Mouse (Mus musculus): ENCODE data around the gene Slc6a21. TPM values are rescaled to one million over a fixed set of nuclear protein-coding genes. Genes with fewer than 3 reads are reported as not detected.

Slc6a21 gene
- total RNA-seq, 2 experiments from 2014 or later = not detected

DNA sequence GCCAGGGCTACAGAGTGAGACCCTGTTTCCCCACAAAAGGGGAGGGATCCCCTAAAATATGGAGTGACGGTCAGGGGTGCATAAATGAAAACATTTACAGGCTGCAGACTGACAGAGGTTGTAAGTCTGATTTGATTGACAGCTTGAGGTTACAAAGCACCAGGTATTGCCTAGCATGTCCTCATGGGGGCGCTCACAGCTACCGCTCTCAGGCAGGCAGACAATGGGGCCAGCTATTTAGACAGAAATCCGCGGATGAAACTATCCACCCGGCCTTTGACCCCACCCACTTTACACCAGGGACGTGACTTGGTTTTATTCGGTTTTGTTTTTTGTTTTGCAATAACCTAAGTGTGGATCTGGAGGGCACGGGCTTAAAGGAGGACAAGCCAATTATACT is 32.1 kb downstream of the Slc6a21 start:
- peak; percentile 62 for ATAC-seq (replicated peaks; ENCODE audit: low FRiP score, low TSS enrichment, poor library complexity, severe bottlenecking)

GRCm38 (mm10) chr7:45312023-45312422 is 34.7 kb downstream of the Slc6a21 start:
- no peak for ATAC-seq (replicated peaks; ENCODE audit: low FRiP score, low TSS enrichment, poor library complexity, severe bottlenecking)

GRCm38 (mm10) chr7:45312686-45313453 is 35.6 kb downstream of the Slc6a21 start:
- no peak for ATAC-seq (replicated peaks; ENCODE audit: low FRiP score, low TSS enrichment, poor library complexity, severe bottlenecking)

DNA sequence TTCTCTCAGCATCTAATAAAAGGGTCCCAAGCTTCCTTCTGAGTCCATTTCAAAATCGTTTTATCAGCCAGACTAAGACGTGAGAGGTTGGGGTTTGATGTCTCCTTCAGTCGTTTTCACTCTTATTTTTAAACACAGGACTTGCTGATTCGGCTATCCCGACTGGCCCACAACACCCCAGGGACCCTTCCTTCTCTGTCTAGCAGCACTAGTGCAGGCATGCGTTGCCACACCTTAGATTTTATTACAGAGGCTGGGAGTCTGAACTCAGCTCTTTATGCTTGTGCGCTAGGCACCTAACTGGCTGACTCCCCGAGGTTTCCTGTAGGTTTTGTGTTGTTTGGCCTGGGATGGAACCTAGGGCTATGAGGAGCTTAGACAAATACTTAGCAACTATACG is 36.2 kb downstream of the Slc6a21 start:
- no peak for ATAC-seq (replicated peaks; ENCODE audit: low FRiP score, low TSS enrichment, poor library complexity, severe bottlenecking)

GRCm38 (mm10) chr7:45315182-45315701 is 37.9 kb downstream of the Slc6a21 start:
- no peak for ATAC-seq (replicated peaks; ENCODE audit: low FRiP score, low TSS enrichment, poor library complexity, severe bottlenecking)

DNA sequence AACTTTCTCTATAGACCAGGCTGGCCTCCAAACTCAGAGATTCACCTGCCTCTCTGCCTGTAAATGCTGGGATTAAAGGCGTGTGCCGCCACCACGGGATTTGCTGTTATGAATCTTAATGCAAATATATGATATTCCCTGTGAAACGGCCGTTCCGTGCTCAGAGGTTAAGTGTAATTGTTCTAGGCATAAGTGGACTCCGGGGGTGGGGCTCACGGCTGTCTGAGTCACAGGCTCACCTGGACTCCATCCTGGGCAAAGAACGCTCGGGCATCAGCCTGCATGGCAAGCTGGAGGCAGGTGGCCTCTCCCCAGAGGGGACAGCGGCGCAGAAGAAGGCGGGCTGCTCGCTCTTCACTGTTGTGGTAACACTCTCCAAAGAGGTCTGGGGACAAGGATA is 39.2 kb downstream of the Slc6a21 start:
- no peak for ATAC-seq (replicated peaks; ENCODE audit: low FRiP score, low TSS enrichment, poor library complexity, severe bottlenecking)

DNA sequence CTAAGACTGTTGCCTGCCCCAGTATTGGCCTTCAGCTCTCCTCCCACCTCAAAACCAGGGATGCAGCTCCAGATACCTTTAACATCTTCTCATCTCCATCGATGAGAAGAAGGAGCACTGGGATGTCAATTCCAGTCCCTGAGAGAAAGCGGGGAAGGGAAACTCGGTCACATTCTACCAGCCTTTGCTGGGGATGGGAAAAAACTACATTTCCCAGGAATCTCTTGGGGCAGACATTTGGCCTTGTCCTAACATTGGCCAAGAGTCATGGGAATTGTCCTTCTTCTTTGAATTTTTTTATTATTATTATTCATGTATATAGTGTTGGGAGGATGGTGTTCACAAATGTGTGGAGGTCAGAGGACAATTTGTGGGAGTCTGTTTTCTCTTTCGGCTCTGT is 44.9 kb downstream of the Slc6a21 start:
- no peak for ATAC-seq (replicated peaks; ENCODE audit: low FRiP score, low TSS enrichment, poor library complexity, severe bottlenecking)

GRCm38 (mm10) chr7:45323069-45323468 is 45.8 kb downstream of the Slc6a21 start:
- ATAC-seq (replicated peaks; ENCODE audit: low FRiP score, low TSS enrichment, poor library complexity, severe bottlenecking) = no peak

DNA sequence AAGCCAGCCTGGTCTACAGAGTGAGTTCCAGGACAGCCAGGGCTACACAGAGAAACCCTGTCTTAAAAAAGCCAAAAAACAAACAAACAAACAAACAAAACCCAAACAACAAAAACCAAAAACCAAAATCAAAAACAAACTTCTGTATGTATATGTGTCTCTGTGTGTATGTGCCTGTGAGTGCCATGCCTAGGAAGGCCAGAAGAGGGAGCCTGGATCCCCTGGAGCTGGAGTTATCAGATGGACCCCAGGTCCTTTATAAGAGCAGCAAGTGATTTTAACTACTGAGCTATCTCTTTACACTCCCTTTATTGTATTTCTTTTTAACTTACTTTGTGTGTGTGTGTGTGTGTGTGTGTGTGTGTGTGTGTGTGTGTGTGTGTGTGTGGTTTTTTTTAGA is 48.5 kb downstream of the Slc6a21 start:
- no peak for ATAC-seq (replicated peaks; ENCODE audit: low FRiP score, low TSS enrichment, poor library complexity, severe bottlenecking)

GRCm38 (mm10) chr7:45328841-45329475 is 51.6 kb downstream of the Slc6a21 start:
- ATAC-seq (replicated peaks; ENCODE audit: low FRiP score, low TSS enrichment, poor library complexity, severe bottlenecking) = no peak

- no peak for ATAC-seq (replicated peaks; ENCODE audit: low FRiP score, low TSS enrichment, poor library complexity, severe bottlenecking)
Observed at GRCm38 (mm10) chr7:45331502-45331901, 54.2 kb downstream of the Slc6a21 start.

DNA sequence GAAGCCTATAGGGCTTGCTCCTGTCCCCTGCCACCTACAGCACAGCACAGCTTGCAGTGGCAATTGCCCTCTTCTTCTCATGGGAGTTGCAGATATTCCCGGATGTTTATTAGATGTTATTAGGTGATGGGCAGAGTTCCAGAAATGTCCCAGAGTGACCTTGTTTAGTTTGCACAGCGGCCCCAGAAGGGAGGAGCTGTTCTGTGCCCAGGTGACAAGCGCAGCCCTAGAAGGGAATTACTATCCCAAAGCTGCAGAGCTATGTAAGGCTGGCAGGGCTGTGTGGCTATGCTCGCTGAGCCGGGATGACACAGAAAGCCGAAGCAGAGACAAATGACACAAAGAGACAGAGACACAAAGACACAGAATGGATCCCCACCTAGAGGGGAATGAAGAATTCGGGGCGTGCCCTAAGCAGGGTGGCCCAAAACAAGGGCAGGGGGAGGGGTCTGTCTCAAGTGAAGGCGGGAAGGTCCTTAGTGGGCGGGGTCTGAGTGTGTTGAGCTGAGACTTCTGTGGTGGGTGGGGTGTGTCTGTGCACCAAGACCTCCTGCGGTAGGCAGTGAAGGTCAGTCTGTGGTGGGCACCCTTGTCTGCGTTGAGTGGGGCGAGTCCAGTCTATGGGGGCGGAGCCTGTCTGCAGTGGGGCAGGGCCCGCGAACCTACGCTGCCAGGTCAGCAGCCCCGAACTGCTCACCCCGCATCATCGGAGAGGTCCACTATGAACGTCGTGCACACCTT is 55.5 kb downstream of the Slc6a21 start:
- peak; percentile 34; the same call in 1 of the 2 replicates for ATAC-seq (replicated peaks; ENCODE audit: low FRiP score, low TSS enrichment, poor library complexity, severe bottlenecking)

GRCm38 (mm10) chr7:45333431-45333982 is 56.2 kb downstream of the Slc6a21 start, which contains the start of gene Trpm4:
Gene Trpm4 (minus strand): TSS chr7:45333780.
- peak; percentile 72 for ATAC-seq (replicated peaks; ENCODE audit: low FRiP score, low TSS enrichment, poor library complexity, severe bottlenecking)

DNA sequence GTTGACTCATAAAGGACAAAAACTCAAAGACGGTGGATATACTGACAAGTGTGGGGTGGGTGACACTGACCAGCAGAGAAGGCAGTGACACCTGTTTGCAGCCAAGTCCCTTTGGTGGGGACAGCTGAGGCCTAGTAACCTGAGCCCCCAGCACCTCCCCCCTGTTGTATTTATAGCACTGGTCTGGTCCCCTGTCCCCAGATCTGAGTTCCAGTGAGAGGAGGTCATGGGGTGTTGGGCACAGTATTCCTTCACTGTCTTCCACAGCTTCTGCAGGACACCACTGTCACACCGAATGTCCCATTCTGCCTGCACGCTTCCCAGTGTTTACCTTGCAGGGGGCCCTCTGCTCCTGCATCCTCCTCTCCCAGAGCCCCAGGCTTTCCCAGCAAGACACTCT is 57.3 kb downstream of the Slc6a21 start:
- ATAC-seq (replicated peaks; ENCODE audit: low FRiP score, low TSS enrichment, poor library complexity, severe bottlenecking) = no peak

DNA sequence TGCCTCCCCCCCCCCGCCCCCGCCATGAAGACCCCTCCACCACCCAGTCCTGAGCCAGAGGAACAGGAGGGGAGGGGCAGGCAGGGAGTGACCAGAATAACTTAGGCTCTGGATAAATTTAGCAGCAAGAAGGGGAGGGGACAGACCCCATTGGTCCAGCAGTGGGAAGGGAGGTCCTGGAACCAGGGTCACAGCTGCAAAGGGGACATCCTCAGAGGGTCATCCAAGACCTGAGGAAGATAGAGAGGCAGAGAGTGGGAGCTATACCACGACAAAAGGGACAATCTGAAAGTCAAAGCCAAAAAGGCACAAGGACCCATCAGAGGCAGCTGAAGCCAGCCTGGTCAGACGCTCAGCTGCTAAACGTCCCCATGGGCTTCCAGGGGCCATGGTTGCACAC is 57.7 kb downstream of the Slc6a21 start, which contains the start of gene Hrc:
Hrc (plus strand) TSS at position 235 of the 400 bp plus-strand sequence.
- no peak for ATAC-seq (replicated peaks; ENCODE audit: low FRiP score, low TSS enrichment, poor library complexity, severe bottlenecking)

DNA sequence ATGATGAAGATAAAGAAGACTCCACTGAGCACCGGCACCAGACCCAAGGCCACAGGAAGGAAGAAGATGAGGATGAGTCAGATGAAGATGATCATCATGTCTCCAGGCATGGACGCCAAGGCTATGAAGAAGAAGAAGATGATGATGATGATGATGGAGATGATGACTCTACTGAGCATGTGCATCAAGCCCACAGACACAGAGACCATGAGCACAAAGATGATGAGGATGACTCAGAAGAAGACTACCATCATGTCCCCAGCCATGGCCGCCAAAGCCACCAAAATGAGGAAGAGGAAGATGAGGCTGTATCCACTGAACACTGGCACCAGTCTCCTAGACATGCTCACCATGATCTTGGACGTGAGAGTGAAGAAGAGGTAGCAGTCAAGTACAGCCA is 59.0 kb downstream of the Slc6a21 start:
- ATAC-seq (replicated peaks; ENCODE audit: low FRiP score, low TSS enrichment, poor library complexity, severe bottlenecking) = no peak

- no peak for ATAC-seq (replicated peaks; ENCODE audit: low FRiP score, low TSS enrichment, poor library complexity, severe bottlenecking)
Observed at GRCm38 (mm10) chr7:45337469-45337868, 60.2 kb downstream of the Slc6a21 start.

DNA sequence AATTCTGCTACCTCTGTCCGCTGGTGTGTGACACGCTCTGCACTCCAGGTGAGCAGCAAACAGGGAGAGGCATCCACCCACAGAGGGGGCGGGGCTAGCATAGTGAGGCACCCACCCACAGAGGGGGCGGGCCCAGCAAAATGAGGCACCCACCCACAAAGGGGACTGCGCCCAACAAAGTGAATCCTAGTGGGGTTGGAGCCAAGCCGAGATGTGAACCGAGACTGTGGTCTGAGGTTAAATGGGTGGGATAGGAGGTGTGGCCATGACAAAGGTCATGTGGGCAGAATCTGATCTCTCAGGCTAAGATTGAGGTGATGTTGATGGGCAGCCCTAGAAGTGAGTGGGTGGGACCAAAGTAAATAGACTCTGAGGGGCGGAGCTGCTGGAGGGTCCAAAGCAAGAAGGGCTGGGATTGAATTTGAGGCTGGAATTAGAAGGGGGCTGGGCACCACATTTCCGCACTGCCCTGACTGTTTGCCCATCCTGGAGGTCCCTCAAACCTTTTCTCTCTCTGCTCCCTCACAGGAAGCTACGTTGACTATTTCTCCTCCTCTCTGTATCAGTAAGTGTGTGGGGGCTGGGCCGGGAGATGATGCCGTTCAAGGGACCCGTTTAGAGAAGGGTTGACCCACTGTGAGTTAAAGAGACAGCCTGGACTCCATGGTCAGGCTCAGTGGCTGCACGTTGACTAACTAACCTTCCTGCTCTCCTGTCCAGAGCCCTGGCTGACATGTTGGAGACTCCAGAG is 61.0 kb downstream of the Slc6a21 start:
- ATAC-seq (replicated peaks; ENCODE audit: low FRiP score, low TSS enrichment, poor library complexity, severe bottlenecking) = no peak

Measured in megakaryocyte-erythroid progenitor cell, adult 5-6 weeks (primary cell).